In genomic region chr2:171805376-171805775, GRCm38 (mm10) we compare ENCODE assay signal across 18 mouse cellular contexts.
A peak's percentile ranks its signal among the peaks of the same experiment; 100 is the strongest.
DNase-seq lines count a peak whose midpoint lies in the region; ATAC-seq and TF ChIP-seq lines count a peak whose summit lies in the region.
"Had no signal": no experiment of that assay in that cellular context is flagged by ENCODE, and none has a peak within 500 bp of the region (broad histone marks: within the 10 kb centered on the region; RNA-seq: fewer than 3 reads in every experiment).

No protein-coding gene starts in this region.

- no peak for TF ChIP-seq EP300 in liver, postnatal 0 days (IDR thresholded peaks at IDR 0.05; ENCODE audit: low read depth)

- H3K36me3 ChIP-seq in forebrain, embryonic 14.5 days (ENCODE audit: control insufficient read depth, insufficient read depth, low read length): no peaks in the 10 kb centered on the region
- no peaks in the 10 kb centered on the region for H3K36me3 ChIP-seq in forebrain, embryonic 11.5 days (ENCODE audit: control insufficient read depth, insufficient read depth, low read length)
- H3K36me3 ChIP-seq in hindbrain, postnatal 0 days (ENCODE audit: insufficient read depth, low read length): no peaks in the 10 kb centered on the region
- H3K36me3 ChIP-seq in hindbrain, embryonic 14.5 days (replicated peaks; ENCODE audit: control insufficient read depth, insufficient read depth): no peaks in the 10 kb centered on the region
- H3K36me3 ChIP-seq in midbrain, embryonic 11.5 days (ENCODE audit: control insufficient read depth, insufficient read depth, low read length): no peaks in the 10 kb centered on the region
- H3K36me3 ChIP-seq in midbrain, embryonic 10.5 days: no peaks in the 10 kb centered on the region
- no peaks in the 10 kb centered on the region for H3K36me3 ChIP-seq in liver, postnatal 0 days (replicated peaks; ENCODE audit: insufficient read depth, low read length)
- H3K36me3 ChIP-seq: embryonic facial prominence, embryonic 13.5 days; hindbrain, embryonic 10.5 days had no signal

- no peaks in the 10 kb centered on the region for H3K27me3 ChIP-seq in forebrain, embryonic 14.5 days (replicated peaks; ENCODE audit: control insufficient read depth, insufficient read depth, low read length)
- no peaks in the 10 kb centered on the region for H3K27me3 ChIP-seq in forebrain, embryonic 11.5 days (ENCODE audit: control insufficient read depth, insufficient read depth, low read length)
- H3K27me3 ChIP-seq in hindbrain, postnatal 0 days (ENCODE audit: insufficient read depth, low read length): no peaks in the 10 kb centered on the region
- no peaks in the 10 kb centered on the region for H3K27me3 ChIP-seq in hindbrain, embryonic 14.5 days (ENCODE audit: control insufficient read depth, insufficient read depth, low read length)
- H3K27me3 ChIP-seq in midbrain, embryonic 11.5 days (ENCODE audit: control insufficient read depth, insufficient read depth, low read length): no peaks in the 10 kb centered on the region
- H3K27me3 ChIP-seq in midbrain, embryonic 10.5 days (ENCODE audit: low read depth, poor library complexity, severe bottlenecking): no peaks in the 10 kb centered on the region
- no peaks in the 10 kb centered on the region for H3K27me3 ChIP-seq in liver, postnatal 0 days (ENCODE audit: insufficient read depth, low read length)
- H3K27me3 ChIP-seq: embryonic facial prominence, embryonic 13.5 days had no signal

- no peak overlapping the region for H3K9ac ChIP-seq in forebrain, embryonic 14.5 days (ENCODE audit: low read length)
- H3K9ac ChIP-seq in forebrain, embryonic 11.5 days (ENCODE audit: low read length): no peak overlapping the region
- H3K9ac ChIP-seq in hindbrain, postnatal 0 days (replicated peaks; ENCODE audit: low read length): no peak overlapping the region
- H3K9ac ChIP-seq in hindbrain, embryonic 14.5 days: no peak overlapping the region
- H3K9ac ChIP-seq in midbrain, embryonic 11.5 days (ENCODE audit: low read length): no peak overlapping the region
- H3K9ac ChIP-seq in liver, postnatal 0 days (replicated peaks): no peak overlapping the region
- H3K9ac ChIP-seq: embryonic facial prominence, embryonic 13.5 days; lung, embryonic 14.5 days had no signal

- no peak for TF ChIP-seq CTCF in hindbrain, postnatal 0 days (IDR thresholded peaks at IDR 0.05; ENCODE audit: low read depth)
- no peak for TF ChIP-seq CTCF in liver, postnatal 0 days (IDR thresholded peaks at IDR 0.05; ENCODE audit: low read depth)

- H3K9me3 ChIP-seq in forebrain, embryonic 14.5 days (replicated peaks; ENCODE audit: control insufficient read depth, low read length): no peaks in the 10 kb centered on the region
- H3K9me3 ChIP-seq in forebrain, embryonic 11.5 days (ENCODE audit: control insufficient read depth, low read length): no peaks in the 10 kb centered on the region
- H3K9me3 ChIP-seq in hindbrain, postnatal 0 days (ENCODE audit: low read length): no peaks in the 10 kb centered on the region
- no peaks in the 10 kb centered on the region for H3K9me3 ChIP-seq in hindbrain, embryonic 14.5 days (ENCODE audit: control insufficient read depth, low read length)
- H3K9me3 ChIP-seq in midbrain, embryonic 11.5 days (ENCODE audit: control insufficient read depth, low read length): no peaks in the 10 kb centered on the region
- H3K9me3 ChIP-seq in midbrain, embryonic 10.5 days (replicated peaks): no peaks in the 10 kb centered on the region
- no peaks in the 10 kb centered on the region for H3K9me3 ChIP-seq in liver, postnatal 0 days (ENCODE audit: low read length)
- H3K9me3 ChIP-seq: embryonic facial prominence, embryonic 13.5 days; hindbrain, embryonic 10.5 days had no signal

- no peak overlapping the region for H3K4me2 ChIP-seq in forebrain, embryonic 14.5 days (ENCODE audit: low read length)
- no peak overlapping the region for H3K4me2 ChIP-seq in forebrain, embryonic 11.5 days (ENCODE audit: low read depth, low read length, severe bottlenecking)
- no peak overlapping the region for H3K4me2 ChIP-seq in hindbrain, postnatal 0 days (ENCODE audit: low read depth, low read length)
- H3K4me2 ChIP-seq in hindbrain, embryonic 14.5 days (replicated peaks): no peak overlapping the region
- H3K4me2 ChIP-seq in midbrain, embryonic 11.5 days: no peak overlapping the region
- H3K4me2 ChIP-seq in liver, postnatal 0 days (ENCODE audit: low read depth, low read length): no peak overlapping the region
- H3K4me2 ChIP-seq: embryonic facial prominence, embryonic 13.5 days; liver, embryonic 11.5 days; lung, embryonic 14.5 days had no signal

- ATAC-seq in forebrain, embryonic 14.5 days: no peak
- ATAC-seq in forebrain, embryonic 11.5 days (replicated peaks; ENCODE audit: low FRiP score): no peak
- no peak for ATAC-seq in hindbrain, postnatal 0 days
- no peak for ATAC-seq in hindbrain, embryonic 14.5 days (ENCODE audit: low FRiP score)
- no peak for ATAC-seq in midbrain, embryonic 11.5 days (ENCODE audit: low FRiP score)
- ATAC-seq in liver, postnatal 0 days: no peak
- ATAC-seq: inflammation-experienced regulatory T-cells, adult 6 months had no signal

- no peak overlapping the region for H3K4me3 ChIP-seq in forebrain, embryonic 14.5 days (ENCODE audit: low read depth, low read length)
- H3K4me3 ChIP-seq in forebrain, embryonic 11.5 days (ENCODE audit: low read depth, low read length): no peak overlapping the region
- H3K4me3 ChIP-seq in hindbrain, postnatal 0 days (ENCODE audit: low read length): no peak overlapping the region
- no peak overlapping the region for H3K4me3 ChIP-seq in hindbrain, embryonic 14.5 days (replicated peaks; ENCODE audit: low read length)
- no peak overlapping the region for H3K4me3 ChIP-seq in midbrain, embryonic 11.5 days (ENCODE audit: low read depth, low read length)
- no peak overlapping the region for H3K4me3 ChIP-seq in midbrain, embryonic 10.5 days
- H3K4me3 ChIP-seq in liver, postnatal 0 days (ENCODE audit: low read depth, low read length): no peak overlapping the region
- H3K4me3 ChIP-seq: embryonic facial prominence, embryonic 13.5 days; hindbrain, embryonic 10.5 days had no signal

- peak; percentile 46 for DNase-seq in forebrain, embryonic 14.5 days (ENCODE audit: low spot score)
- DNase-seq in forebrain, embryonic 11.5 days (ENCODE audit: low spot score): no peak
- DNase-seq in hindbrain, postnatal 0 days (ENCODE audit: low spot score): peak; percentile 43
- DNase-seq in hindbrain, embryonic 14.5 days (ENCODE audit: low spot score): no peak
- peak; percentile 41 for DNase-seq in midbrain, embryonic 11.5 days (ENCODE audit: low spot score, missing footprints)
- DNase-seq in midbrain, embryonic 10.5 days (ENCODE audit: low spot score): no peak
- DNase-seq in heart, postnatal 4 days: peak; percentile 42
- DNase-seq in liver, postnatal 0 days: no peak
- DNase-seq: adrenal gland, adult 8-10 months; cerebellum, adult 11-12 months; lung, embryonic 14.5 days; midbrain, embryonic 14.5 days; thymus, postnatal 25 days had no signal

- no peaks in the 10 kb centered on the region for H3K4me1 ChIP-seq in forebrain, embryonic 14.5 days (ENCODE audit: control insufficient read depth, insufficient read depth, low read length)
- H3K4me1 ChIP-seq in forebrain, embryonic 11.5 days (replicated peaks; ENCODE audit: control insufficient read depth, insufficient read depth, low read length): no peaks in the 10 kb centered on the region
- no peaks in the 10 kb centered on the region for H3K4me1 ChIP-seq in hindbrain, postnatal 0 days (ENCODE audit: insufficient read depth, low read length)
- no peaks in the 10 kb centered on the region for H3K4me1 ChIP-seq in hindbrain, embryonic 14.5 days (replicated peaks; ENCODE audit: control insufficient read depth, insufficient read depth, low read length)
- no peaks in the 10 kb centered on the region for H3K4me1 ChIP-seq in midbrain, embryonic 11.5 days (ENCODE audit: control insufficient read depth, insufficient read depth, low read length)
- no peaks in the 10 kb centered on the region for H3K4me1 ChIP-seq in midbrain, embryonic 10.5 days
- no peaks in the 10 kb centered on the region for H3K4me1 ChIP-seq in liver, postnatal 0 days (ENCODE audit: insufficient read depth)
- H3K4me1 ChIP-seq: embryonic facial prominence, embryonic 13.5 days; hindbrain, embryonic 10.5 days had no signal

- 55% methylated on average over 5 of the region's 5 CpGs for WGBS in forebrain, embryonic 14.5 days
- 78% methylated on average over 5 of the region's 5 CpGs for WGBS in forebrain, embryonic 11.5 days
- WGBS in hindbrain, postnatal 0 days: 48% methylated on average over 5 of the region's 5 CpGs
- 49% methylated on average over 5 of the region's 5 CpGs for WGBS in hindbrain, embryonic 14.5 days
- WGBS in midbrain, embryonic 11.5 days: 82% methylated on average over 5 of the region's 5 CpGs
- 76% methylated on average over 5 of the region's 5 CpGs for WGBS in midbrain, embryonic 10.5 days
- WGBS in liver, postnatal 0 days (ENCODE audit: insufficient replicate concordance): 57% methylated on average over 5 of the region's 5 CpGs

- no peak overlapping the region for H3K27ac ChIP-seq in forebrain, embryonic 14.5 days (ENCODE audit: low read depth, low read length)
- no peak overlapping the region for H3K27ac ChIP-seq in forebrain, embryonic 11.5 days (ENCODE audit: low read depth, low read length)
- no peak overlapping the region for H3K27ac ChIP-seq in hindbrain, postnatal 0 days
- no peak overlapping the region for H3K27ac ChIP-seq in hindbrain, embryonic 14.5 days
- H3K27ac ChIP-seq in midbrain, embryonic 11.5 days (ENCODE audit: low read depth, low read length): no peak overlapping the region
- no peak overlapping the region for H3K27ac ChIP-seq in midbrain, embryonic 10.5 days (replicated peaks)
- no peak overlapping the region for H3K27ac ChIP-seq in liver, postnatal 0 days (ENCODE audit: low read depth)
- H3K27ac ChIP-seq: embryonic facial prominence, embryonic 13.5 days; hindbrain, embryonic 10.5 days; macrophage had no signal

Comparison
In these comparisons a context has a peak if more than half of its experiments do, and no peak if none do; other contexts are left out.
1. DNase-seq: peak in forebrain, embryonic 14.5 days (single experiment), hindbrain, postnatal 0 days (single experiment), midbrain, embryonic 11.5 days (single experiment) and heart, postnatal 4 days (single experiment); none in forebrain, embryonic 11.5 days (single experiment), hindbrain, embryonic 14.5 days (single experiment), midbrain, embryonic 10.5 days (single experiment) and liver, postnatal 0 days (single experiment).